Mouse (Mus musculus) induced T-regulatory cell, adult 2 months (primary cell): ENCODE results near the gene Skap1.
"Not testable (repeated sequence)": the region's sequence is repeated elsewhere in the genome, so short reads cannot be mapped to it uniquely, and the experiment has no call there.

Source experiments
- DNase-seq: peaks from one replicate; pipeline ENCODE4 v3.0.0-alpha.2; 2012; ENCODE audit warnings: low read depth

The Skap1 gene

GRCm38 (mm10) chr11:96746648-96747047 is 282.3 kb downstream of the Skap1 start:
- no peak for DNase-seq

GRCm38 (mm10) chr11:96747555-96747954 is 283.2 kb downstream of the Skap1 start:
- DNase-seq = no peak

GRCm38 (mm10) chr11:96755298-96755697 is 290.9 kb downstream of the Skap1 start:
- DNase-seq = peak; percentile 48

- peak; percentile 25 for DNase-seq
Measured at GRCm38 (mm10) chr11:96757421-96757820, 293.0 kb downstream of the Skap1 start.

- DNase-seq = no peak
Measured at GRCm38 (mm10) chr11:96758402-96758801, 294.0 kb downstream of the Skap1 start.

- DNase-seq = peak; percentile 88
Measured at GRCm38 (mm10) chr11:96760042-96760441, 295.6 kb downstream of the Skap1 start.

GRCm38 (mm10) chr11:96761984-96762383 is 297.6 kb downstream of the Skap1 start:
- no peak for DNase-seq

GRCm38 (mm10) chr11:96762742-96763470 is 298.5 kb downstream of the Skap1 start:
- no peak for DNase-seq

- DNase-seq = no peak
Measured at GRCm38 (mm10) chr11:96764511-96765350, 300.3 kb downstream of the Skap1 start.

- DNase-seq = no peak
Measured at GRCm38 (mm10) chr11:96765645-96766044, 301.3 kb downstream of the Skap1 start.

- DNase-seq = no peak
Measured at GRCm38 (mm10) chr11:96766555-96766954, 302.2 kb downstream of the Skap1 start.

GRCm38 (mm10) chr11:96767096-96767495 is 302.7 kb downstream of the Skap1 start:
- DNase-seq = no peak

GRCm38 (mm10) chr11:96768240-96768639 is 303.8 kb downstream of the Skap1 start:
- DNase-seq = no peak

- DNase-seq = no peak
Measured at GRCm38 (mm10) chr11:96771274-96771975, 307.0 kb downstream of the Skap1 start.

- DNase-seq = no peak
Measured at GRCm38 (mm10) chr11:96772413-96772812, 308.0 kb downstream of the Skap1 start.

GRCm38 (mm10) chr11:96774536-96774935 is 310.1 kb downstream of the Skap1 start:
- peak; percentile 62 for DNase-seq

GRCm38 (mm10) chr11:96775063-96775462 is 310.7 kb downstream of the Skap1 start:
- no peak for DNase-seq

GRCm38 (mm10) chr11:96775665-96776064 is 311.3 kb downstream of the Skap1 start:
- no peak for DNase-seq

GRCm38 (mm10) chr11:96776068-96776467 is 311.7 kb downstream of the Skap1 start:
- peak; percentile 60 for DNase-seq

GRCm38 (mm10) chr11:96776968-96777962 is 312.9 kb downstream of the Skap1 start, which contains the start of gene Snx11:
Gene Snx11 (minus strand): TSS chr11:96777559.
- DNase-seq = peak; percentile 98

- DNase-seq = not testable (repeated sequence)
Measured at GRCm38 (mm10) chr11:96778061-96778627, 313.8 kb downstream of the Skap1 start.
